Mouse (Mus musculus) kidney, postnatal 36 days (tissue): ENCODE measurements around the gene Rft1.

Experiments used
- DNase-seq, 2 experiments: peaks; one replicate each; pipeline ENCODE4 v3.0.0; 2021 to 2022; ENCODE audit warnings: mixed read lengths in 2 of 2

The Rft1 gene

DNA sequence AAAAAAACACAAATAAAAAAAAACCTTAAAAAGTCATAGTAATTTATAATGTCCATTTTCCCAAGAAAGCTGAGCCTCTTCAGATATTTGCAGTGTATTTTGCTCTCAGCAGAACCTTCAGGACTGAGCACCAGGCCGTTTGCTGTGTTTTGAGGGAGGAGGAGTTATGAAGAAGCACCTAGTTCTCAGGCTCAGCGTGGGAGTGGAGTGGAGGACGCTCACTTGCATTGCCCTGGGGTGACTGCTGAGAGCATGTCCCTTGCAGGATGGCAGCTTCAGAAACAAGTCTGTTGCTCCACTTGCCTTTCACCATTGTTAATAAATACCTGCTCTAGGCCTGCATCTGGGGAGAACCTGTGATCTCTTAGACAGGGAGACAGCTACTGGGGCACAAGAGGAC is 81.7 kb downstream of the Rft1 start:
- DNase-seq = no peak

DNA sequence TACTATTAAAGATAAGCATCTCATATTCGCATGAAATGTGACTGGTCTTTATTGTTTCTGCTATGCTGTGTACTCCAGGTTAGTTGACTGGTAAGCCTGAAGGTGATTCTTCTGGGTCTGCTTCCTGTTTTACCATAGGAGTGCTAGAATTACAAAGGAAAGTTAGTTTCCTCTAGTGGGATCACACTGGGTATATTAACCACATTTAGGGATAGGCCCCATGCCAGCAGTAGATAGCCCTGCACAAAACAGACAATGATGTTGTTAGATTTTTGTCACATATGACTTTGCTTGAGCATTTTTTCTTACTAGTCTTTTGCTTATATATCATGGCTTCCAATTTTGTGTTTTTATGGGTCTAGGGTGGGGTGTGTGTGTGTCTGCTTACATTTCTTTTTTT is 82.3 kb downstream of the Rft1 start:
- no peak for DNase-seq
